8 mouse cellular contexts compared by ENCODE assay signal in the genomic region with DNA sequence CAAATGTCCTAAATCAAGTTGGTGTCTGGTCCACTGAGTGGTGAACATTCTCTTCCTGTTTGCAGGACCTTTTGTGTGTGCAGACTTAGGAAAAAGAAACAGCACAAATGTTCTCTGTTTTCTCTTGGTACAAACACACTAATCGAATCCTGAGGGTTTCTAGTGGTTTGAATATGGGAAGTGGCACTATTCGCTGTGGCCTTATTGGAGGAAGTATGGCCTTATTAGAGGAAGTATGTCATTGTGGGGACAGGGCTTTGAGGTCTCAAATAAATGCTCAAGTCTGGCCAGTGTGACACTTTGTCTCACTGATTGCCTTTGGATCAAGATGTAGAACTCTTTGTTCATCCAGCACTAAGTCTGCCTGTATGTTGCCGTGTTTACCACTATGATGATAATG.
"Had no signal": no experiment of that assay in that cellular context is flagged by ENCODE, and none has a peak within 500 bp of the region (broad histone marks: within the 10 kb centered on the region; RNA-seq: fewer than 3 reads in every experiment).

No protein-coding gene starts in this region.

- ATAC-seq: intestine, embryonic 15.5 days had no signal

- DNase-seq: kidney, adult 8-10 months; kidney, postnatal 25 days; lung, adult 18-20 months; lung, postnatal 4 days; midbrain, embryonic 14.5 days; thymus, adult 18-20 months; thymus, postnatal 25 days had no signal
